Mouse (Mus musculus) ES-CJ7 (cell line): ENCODE data around the gene Adh6a.
"Not testable (repeated sequence)": the region's sequence is repeated elsewhere in the genome, so short reads cannot be mapped to it uniquely, and the experiment has no call there.

Experiments
- DNase-seq: peaks from one replicate; pipeline ENCODE4 v3.0.0; 2011; ENCODE audit warnings: low read depth, low spot score

Gene Adh6a

DNA sequence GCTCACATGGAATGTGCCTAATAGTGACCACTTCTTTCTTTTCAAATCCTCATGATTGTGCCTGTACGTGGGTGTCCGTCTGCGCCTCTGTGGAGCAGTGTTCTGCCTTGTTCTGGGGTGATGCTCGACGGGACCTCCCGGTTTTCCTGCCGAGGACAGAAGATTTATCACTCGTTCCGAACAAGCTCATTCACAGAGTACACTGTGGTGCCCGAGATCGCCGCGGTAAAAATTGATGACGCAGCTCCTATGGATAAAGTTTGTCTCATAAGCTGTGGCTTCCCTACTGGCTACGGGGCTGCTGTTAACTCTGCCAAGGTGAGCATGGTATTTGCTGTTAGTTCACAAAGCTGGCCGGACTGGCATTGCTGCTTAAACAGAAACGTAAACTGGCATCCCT, 11.9 kb downstream of the Adh6a start:
- DNase-seq, result no peak

DNA sequence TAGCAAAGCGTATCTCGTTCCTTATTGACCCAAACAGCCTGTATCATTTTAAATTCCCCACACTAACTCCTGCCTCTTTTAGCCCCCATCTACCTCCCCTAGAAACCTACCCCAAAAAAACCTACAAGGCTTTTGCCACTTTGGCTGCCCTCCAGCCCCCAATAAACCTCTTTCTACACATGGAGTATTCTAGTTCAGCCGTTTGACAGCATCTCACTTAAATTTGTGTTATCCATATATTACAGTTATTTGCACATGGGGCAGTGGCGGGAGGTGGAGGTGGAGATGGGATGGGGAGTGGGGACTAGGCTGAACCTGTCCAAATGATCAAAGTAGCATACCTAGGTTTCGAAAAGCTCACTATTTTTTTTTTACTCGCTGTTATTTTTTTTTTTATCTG, 12.4 kb downstream of the Adh6a start:
- DNase-seq, result no peak

DNA sequence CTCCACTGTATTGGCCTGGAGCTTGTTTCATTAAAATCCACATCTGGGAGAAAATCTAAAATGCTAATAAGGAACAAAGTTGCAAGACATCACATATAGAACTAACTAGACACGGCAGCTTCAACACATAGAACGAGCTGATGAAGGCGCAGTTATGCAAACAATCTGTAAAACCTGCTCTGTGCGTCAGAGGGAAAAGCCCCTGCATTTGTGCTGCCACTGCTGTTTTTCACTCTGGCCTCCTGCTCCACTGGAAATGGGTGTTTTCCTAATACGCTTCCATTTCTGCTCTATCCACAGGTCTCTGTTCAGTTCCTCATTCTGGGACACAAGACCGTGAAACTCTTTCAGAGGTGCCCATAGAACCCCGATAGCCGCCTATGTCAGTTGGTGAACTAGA, 20.8 kb downstream of the Adh6a start:
- DNase-seq, result no peak

DNA sequence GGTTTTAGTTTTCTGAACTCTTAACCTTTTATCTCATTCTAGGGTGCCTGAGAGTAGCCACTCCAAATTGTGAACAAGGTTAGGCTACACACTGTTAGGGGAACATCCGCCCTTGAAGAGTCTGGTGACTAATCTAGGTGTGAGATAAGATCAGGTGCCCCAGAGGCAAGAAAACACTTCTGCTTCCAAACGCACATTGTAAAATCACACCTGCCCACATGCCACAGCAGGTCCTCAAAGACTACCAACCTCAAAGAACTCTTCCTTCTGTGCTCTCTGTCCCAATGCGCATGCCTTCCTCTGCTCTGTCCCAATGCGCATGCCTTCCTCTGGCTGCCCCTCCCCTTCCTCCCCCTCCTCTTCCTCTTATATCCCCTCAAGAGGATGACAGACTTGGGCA, 21.2 kb downstream of the Adh6a start:
- no peak for DNase-seq

DNA sequence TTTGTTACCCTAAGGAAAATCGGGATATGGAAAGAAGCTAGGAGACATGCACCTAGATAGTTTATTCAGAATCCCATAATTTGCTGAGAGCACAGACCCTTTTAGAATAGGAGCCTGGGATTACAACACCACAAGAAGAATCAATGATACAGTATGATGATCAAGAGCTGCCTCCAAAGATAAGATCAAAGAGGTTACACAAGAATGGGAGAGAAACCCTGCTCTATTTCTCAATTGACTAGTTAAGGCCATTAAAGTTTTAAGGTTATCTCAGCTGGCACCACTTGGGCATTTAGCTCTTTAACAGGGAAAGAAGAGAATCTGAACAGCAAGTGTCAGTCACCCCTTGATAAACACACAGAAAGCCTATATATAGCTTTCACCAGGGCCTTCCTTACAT, 22.5 kb downstream of the Adh6a start:
- DNase-seq, result no peak

DNA sequence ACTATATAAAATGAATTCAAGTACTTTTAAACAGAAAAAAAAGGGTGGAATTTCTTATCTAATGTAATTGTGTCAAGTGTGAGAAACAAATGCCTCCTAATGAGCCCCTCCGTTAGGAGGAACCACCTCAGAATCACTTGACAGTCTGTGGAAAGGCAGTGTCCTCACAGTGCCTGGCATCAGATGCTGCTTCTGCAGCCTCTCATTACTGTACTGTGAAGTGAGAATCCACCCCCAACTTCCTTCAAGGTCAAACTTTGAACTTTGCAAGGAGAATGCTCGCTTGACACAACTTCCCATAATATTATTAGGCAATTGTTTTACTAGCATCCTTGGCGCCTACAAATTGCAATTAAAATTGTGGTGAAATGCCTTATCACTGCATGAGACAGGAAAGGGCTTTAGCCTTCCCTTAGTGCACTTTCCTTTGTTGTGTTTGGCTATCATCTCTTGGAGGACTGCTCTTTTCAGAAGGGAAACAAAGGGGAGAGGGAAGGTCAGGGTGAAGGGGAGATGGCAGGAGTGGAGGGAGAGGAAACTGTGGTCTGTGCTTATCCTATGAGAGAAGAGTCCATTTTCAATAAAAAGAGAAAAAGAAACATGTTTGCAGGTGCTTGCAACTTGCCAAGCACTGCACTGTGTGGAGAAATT, 23.1 kb downstream of the Adh6a start:
- no peak for DNase-seq

DNA sequence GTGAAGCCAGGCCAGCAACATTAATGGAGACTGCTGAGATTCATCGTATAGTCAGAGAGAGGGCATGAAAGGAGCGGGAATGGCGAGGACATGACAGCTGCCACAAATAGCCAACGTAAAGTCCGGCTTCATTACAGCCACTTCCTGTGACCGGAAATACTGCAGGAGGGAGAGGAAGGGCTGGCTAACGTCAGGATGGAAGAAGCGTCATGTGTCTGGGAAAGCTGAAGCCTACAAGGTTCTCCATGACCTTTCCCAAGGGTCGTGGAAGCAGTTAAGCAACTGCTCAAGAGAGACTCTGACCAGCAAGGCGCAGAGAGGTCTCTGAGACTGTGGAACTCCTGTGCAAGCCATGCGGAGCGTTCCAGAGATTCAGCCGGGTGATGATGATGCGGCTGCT, 28.4 kb downstream of the Adh6a start, which contains the start of gene Adh6b:
Gene Adh6b, plus strand, starts transcription at position 305 of the 400 bp plus-strand sequence.
- no peak for DNase-seq

DNA sequence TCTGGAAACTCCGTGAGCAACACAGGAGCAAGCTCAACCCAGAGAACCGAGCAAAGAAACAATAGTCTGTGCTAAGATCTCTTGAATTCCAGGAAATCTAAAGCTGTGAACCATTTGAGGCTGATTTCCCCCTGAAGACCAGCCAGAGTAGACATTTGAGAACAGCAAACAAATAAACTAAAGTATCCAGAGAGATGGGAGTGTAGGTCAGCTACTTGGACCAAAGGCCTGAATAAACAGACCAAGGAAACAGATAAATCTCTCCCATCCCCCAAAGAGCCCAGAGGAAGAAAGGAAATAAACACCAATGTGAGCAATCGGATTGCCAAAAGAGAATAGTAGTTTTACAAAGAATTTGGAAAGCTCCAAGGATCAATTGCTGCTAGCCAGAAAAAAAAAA, 34.0 kb downstream of the Adh6a start:
- DNase-seq, result no peak

DNA sequence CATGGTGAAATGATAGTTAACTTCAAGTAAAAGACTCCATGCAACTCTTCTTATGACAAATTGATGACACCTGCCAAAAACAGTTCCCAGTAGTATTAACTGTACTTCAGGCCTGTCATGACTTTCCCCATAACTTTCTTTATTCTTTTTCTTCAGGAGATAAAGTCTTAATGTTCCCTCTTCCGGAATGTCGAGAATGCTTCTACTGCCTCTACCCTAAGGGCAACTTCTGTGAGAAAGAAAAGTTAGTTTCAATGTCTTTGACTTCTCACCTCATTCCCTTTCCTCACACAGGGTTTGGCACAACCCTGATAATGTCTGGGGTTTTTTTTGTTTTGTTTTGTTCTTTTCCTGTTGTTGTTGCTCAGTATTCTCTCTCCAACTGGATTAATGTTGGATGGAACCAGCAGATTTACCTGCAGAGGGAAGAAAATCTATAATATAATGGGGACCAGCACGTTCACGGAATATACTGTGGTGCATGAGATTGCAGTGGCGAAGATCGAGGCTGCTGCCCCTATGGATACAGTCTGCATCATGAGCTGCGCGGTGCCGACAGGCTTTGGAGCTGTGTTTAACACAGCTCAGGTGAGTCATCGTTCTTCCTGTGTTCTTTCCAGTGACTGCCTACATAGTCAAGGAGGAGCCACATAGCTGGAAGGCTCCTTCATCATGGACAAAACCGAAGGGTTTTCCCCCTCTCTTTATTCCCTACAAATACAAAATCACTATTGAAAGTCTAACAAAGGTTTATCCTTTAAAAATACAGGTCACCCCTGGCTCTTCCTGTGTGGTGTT, 39.1 kb downstream of the Adh6a start:
- DNase-seq, result no peak

DNA sequence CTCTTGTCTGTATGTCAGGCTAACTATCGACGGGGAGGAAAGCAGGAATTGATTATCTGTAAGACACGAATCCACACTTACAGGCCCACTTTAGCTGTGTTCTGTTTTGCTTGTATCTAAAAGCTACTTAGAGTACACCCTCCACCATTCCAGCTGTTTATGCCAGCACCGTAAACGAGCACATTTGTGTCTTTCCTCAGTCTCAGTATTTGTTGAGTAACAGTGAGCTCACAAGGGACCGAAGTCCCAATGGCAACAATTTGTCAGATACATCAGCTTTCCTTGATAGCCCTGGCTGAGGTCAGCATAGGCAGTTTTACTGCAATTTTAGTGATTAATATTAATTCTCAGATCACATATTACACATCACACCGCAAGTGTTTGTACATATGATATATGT, 45.8 kb downstream of the Adh6a start:
- no peak for DNase-seq

DNA sequence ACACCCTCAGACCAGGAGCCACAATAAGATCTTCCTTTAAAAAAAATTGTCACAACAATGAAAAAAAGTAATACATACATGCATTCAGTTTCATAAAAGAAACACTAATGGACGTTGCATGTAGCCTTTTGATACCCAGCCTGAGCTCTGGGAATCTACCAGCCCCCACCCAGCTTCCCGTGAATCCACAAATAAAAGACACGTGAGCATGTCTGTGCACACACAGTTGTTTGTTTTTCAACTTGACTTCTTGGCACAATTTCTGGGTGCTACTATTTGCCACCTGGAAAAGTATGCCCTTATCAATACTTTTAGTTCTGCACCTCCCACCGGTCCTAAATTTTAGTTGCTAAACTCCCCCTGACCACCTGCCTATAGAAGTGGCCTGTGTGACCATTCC, 47.6 kb downstream of the Adh6a start:
- no peak for DNase-seq

DNA sequence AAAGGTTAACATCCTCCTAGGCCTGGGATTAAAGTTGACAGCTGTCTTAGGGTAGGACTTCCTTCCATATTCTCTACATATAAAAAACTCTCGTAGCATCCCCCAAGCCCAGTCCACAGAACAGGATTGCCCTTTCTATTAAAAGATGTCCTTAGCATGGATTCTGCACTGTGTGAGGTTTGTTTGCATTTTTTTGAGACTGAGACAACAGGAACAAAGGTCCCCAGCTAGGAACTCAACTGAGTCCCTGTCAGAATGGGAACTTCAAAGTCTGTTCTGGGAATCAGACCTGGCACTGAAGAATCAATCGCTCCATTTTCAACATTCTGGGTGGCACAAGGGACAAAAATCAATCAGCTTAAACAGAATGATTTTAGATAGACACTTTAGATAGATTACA, 49.8 kb downstream of the Adh6a start:
- DNase-seq, result no peak

DNA sequence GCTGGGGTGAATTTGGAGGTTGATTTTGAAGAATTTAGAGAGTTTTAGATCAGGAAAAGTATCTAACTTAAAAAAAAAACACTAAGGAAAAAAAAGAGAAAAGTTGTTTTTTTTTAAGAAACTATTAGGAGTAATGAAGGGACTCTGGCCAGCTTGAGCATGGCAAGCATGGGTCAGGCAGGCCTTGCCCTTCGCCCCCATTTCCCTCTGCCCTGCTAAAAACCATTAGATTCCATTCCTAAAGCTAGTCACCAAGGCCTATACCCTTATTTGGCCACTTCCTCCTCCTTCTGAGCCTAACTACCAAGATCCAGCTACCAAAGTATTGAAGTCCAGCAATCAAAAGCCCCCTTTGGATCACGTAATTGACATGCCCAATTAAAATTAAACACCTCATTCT, 53.1 kb downstream of the Adh6a start:
- DNase-seq, result no peak

DNA sequence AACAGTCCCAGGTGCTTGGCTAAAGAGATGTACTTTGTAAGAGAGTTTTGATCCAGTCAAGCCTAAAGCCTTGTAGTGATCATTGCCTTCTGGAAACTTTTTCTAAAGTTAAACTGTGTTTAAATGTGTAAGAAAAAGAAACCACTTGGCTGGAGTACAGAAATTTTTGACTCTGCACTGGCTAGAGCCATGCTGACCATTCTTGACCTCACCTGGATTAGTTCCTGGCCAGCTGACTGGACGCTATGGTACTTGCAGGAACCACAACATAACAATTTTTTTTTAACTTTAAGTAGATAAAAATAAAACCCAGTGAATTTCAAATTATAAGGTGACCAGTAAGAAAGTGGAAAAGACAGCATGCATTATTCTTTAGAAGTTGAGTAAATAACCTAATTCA, 56.5 kb downstream of the Adh6a start:
- no peak for DNase-seq

DNA sequence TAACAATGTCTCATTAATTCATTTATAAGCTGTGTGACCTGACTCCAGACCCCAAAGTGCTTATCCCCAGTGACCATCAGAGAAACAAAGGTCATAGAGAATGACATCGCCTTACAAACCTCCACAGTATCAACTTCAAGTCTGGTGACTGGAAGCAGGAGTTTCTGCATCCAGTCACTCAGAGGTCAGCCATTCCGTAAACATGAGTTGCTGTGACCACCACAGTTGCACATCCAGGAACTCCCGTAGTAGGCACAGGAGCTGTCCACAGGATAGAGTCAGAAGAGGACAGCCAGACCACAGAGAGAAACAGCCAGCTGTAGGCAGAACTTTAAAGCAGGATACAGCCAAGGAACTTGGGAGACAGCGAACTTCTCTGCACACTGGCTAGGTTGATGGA, 57.2 kb downstream of the Adh6a start:
- not testable (repeated sequence) for DNase-seq

DNA sequence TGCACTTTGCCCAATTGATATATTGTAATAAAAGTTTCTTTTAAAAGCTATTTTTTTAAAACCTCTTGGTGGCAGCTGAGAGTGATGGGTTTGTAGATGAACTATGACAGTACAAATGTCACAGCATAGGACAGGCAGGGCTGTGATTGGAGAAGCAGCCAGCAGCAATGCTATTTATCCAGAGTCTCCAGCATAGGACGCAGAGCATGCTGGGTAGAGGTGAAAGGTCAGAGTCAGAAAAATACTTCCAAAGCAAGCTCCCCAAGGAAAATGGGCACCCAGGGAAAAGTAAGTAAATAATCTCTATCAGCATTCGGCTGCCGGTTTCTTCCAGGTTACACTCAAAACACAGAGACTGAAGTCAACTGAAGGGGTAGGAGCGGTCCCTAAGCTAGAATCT, 60.8 kb downstream of the Adh6a start:
- DNase-seq, result no peak

DNA sequence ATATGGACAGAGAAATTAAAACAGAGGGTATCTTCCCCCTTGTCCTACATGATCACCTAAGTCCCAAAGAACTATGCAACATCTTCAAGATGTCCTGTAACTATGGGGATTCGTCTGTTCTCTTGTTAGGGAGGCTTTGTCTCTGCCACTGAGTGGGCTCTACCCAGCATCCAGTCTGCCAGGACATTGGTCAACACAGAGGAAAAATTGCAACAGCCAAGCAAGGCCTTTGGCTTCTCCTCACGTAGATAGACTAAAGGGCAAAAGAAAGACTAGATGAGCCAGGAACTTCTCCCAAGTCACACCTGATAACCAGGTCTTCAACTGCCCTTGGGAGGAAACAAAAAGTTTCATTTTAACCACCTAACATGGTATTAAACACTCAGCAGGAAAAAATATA, 62.1 kb downstream of the Adh6a start:
- no peak for DNase-seq
